Mouse (Mus musculus): ENCODE results near the gene Krt8.

The Krt8 gene

DNA sequence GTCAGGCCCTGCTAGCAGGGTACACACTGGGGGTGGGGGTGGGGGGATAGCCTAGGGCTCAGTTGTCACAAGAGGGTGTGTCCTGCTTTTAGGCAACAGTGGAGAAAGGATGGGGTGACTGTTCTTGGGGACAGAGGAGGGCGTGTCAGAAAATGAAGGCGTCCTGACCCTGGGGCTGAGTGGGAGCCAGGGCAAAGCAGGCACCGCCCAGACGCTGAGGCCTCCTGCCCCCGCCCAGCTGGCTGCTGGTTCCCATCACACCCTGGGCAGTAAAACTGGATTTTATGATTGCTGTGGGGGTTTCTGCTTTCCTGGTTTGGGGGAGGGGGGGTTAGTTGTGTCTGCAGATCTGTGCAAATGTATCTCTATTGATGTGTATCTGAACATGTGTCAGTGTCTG lies 28.3 kb downstream of the Krt8 start:
- DNase-seq (ENCODE audit: low spot score in 2 of 2) = peak; percentile 83 to 89

DNA sequence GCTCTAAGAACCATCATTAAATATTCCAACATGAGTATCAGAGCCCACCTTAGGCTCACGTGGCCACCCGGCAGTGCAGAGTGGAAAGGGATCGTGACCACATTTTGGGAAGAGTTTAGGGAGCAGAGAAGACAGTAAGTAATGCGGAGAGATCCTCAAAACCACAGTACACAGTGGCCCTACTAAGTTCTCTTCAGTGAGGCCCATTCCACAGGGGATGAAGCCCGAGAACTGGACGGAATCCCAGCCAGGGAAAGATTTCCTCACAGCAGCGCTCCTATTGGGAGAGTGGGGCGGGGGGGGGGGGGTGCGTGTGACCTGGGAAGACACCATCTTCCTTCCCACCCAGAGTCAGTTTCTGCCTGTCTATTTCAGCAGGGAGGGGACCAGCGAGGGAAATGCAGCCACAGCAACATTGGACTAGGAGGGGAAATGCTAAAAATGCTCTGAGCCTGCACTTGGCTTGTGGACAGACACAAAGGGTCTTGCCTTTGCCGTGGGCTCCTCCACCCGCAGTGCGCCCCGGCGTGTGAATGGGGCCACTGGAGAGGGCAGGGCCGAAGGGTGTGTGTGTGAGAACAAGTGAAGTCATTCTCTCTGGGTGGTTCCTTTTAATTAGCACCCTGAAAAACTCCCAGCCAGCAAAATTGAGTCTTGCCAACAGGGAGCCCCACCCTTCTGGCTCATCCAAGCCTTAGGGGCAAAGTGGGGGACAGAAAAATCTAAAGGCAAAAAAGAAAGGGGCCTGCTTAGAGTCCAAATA lies 30.0 kb downstream of the Krt8 start:
- peak in 1 of 2 experiments; percentile 43 for DNase-seq (ENCODE audit: low spot score in 2 of 2)

DNA sequence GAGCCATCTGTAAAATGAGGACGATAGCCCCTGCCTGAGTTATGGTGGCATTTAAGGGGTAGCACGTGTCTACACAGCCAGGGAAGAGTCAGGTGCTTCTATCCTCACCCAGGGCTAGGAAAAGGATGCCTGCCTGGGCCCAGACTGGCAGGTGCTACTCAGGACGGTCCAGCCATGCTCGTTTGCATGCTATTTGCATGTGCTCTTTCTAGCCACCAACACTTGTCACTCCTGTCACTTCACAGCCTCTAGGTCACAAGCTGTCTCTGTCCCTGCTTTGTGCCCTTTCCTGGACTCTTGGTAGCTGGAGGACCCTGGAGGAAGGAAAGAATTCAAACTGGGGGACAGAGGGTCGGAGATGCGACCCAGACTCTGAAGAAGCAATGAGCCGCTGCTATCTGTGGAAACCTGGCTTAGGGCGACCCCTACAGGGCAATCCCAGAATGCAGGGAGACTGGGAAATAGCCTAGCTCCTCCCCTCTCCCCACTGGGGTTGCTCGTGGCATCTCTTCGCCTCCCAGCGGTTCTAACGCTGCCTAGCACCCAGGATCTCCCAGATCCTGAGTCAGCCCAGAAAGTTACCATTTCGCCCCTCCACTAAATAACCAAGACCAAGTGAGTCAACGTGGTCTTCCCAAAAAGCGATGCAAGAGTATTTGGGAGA lies 30.7 kb downstream of the Krt8 start:
- DNase-seq (ENCODE audit: low spot score in 2 of 2) = peak; percentile 96 to 98

DNA sequence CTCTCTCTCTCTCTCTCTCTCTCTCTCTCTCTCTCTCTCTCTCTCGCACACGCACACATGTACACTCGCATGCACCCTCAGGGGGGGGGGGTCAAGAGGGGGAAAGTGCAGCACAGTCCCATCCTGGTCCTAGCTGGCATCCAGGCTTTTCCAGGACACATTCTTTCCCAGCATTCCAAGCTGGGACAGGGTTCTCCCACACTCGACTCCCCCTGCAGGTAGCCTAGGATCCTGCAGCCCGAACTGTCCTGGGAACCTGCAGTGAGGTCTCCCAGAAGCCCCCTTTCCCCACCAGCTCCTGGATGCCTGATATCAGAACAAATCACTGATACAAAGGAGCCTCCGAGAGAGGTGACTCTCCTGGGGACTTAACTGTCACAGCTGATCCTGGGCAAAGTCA lies 33.7 kb downstream of the Krt8 start:
- DNase-seq (ENCODE audit: low spot score in 2 of 2) = peak in 1 of 2 experiments; percentile 51

DNA sequence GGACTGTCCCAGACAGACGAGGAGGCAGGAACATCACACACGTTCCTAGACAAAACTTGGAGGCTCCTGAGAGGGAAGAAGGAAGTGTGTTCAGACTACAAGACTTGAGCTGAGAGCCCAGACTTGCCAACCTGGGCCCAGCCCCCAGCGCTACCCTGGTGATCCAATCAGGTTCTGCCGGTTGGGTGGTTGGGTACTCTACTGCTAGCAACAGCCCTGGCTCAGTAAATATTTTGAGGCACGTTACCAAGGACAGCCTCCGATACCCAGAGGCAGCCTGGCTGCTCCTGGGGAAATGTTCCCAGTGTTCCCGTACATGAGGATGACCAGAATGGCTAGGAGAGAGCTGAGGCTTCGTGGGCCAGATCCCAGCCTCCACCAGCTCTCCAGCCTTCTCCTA lies 37.5 kb downstream of the Krt8 start:
- DNase-seq (ENCODE audit: low spot score in 2 of 2) = peak; percentile 71 to 84

DNA sequence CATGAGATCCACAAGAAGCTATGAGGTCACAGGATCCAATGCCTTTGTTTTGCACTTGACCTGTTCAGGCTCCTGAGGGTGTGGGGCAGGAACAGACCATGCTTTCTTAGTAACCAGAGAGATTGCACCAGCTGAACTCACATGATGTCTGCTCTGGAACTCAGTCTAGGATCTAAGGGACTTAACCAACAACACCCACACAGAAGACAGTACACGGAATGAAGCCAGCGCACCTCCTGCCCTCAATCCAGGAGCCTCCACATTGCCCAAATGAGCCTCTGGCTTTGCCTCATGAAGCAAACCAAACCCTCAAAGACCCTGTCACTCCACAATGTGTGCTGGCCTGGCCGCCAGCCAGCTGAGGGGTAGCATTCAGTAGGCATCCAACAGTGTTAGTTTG lies 45.4 kb downstream of the Krt8 start:
- DNase-seq (ENCODE audit: low spot score in 2 of 2) = no peak

DNA sequence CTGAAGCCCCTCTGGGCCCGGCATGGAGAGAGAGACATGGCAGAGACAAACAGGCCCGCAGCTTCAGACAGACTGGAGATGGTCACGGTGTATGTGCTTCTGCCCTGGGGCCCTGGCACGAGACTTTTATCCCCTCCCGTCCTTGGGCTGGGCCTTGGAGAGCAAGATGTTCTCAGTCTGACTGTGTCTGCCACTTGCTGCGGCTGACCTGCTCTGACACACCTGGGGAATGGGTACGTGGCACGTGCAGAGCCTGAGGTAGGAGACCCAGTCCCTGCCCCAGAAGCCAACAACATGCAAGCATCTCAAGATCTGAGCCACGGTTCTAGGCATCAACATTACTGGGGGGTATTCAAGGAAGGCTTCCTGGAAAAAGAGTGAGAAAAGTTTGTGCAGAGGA lies 50.1 kb downstream of the Krt8 start, which contains the start of gene Krt78:
TSS of gene Krt78 (minus strand) at position 101 of the 400 bp plus-strand sequence.
- no peak for DNase-seq (ENCODE audit: low spot score in 2 of 2)

DNA sequence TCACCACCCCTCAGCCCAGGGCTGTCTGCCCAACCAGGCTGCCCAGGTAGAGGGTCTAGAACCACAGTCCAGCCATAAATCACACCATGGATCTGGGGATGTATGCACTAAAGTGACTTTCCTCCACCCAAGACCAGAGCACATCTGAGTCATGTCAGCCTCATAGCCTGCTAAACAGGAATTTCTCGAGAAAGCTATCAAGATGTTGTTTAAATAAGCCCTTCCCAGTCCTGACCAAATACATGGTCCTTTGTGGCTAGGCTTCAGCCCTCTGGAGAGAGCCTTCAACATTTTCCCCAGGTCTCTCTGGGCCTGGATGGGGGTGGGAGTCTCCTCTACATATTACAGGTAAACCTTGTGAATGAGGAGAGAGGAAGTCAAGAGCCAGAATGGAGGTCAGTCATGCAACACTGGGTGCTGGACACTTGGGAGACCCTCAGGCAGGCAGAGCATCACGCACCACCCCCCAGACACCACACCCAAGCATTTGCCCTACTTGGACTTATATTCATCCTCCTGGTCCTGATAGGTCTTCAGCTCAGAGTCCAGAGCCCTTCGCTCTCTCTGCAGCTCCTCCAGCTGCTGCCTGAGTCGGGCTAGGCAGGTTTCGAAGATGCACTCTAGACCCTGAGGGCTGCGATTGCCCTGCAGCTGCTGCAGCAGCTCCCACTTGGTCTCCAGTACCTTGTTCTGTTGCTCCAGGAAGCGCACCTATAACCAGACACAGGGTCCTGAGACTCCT lies 51.4 kb downstream of the Krt8 start:
- peak; percentile 38 to 45 for DNase-seq (ENCODE audit: low spot score in 2 of 2)
